Mouse (Mus musculus) cerebellum, postnatal 4 days (tissue): ENCODE measurements at regions not wholly inside any gene's neighbourhood (a gene's known extent, or its start where the extent isn't known, plus 50 kb on each side); places are given as distances from the start of the nearest gene placed in this dataset.
A peak's percentile ranks its signal among the peaks of the same experiment; 100 is the strongest.
"Not testable (repeated sequence)": the region's sequence is repeated elsewhere in the genome, so short reads cannot be mapped to it uniquely, and the experiment has no call there.

Experiments
- DNase-seq, 2 experiments: peaks; one replicate each; pipeline ENCODE4 v3.0.0; 2022; ENCODE audit warnings: low spot score in 2 of 2, mixed read lengths in 1 of 2

DNA sequence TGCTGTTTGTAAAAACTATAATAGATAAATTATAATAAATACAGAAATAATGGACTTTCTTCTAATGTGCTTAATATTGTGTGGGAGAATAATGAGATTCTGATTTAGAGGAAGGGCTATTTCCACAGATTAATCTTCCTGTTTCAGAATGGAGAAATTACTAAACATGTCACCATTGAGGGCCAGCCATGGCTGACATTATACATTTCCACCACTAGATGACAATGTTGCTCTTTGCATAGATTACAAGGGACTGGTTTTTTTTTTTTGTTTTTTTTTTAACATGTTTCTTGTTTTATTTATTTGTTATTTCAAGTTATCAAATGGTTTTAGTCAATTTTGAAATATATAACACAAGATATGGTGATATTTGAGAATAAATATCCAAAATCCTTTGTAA is 435.6 kb upstream of the Klhl1 start:
- DNase-seq = peak in 1 of 2 experiments; percentile 4

- no peak for DNase-seq
Observed at GRCm38 (mm10) chr14:96908737-96909136, 389.8 kb upstream of the Klhl1 start.

DNA sequence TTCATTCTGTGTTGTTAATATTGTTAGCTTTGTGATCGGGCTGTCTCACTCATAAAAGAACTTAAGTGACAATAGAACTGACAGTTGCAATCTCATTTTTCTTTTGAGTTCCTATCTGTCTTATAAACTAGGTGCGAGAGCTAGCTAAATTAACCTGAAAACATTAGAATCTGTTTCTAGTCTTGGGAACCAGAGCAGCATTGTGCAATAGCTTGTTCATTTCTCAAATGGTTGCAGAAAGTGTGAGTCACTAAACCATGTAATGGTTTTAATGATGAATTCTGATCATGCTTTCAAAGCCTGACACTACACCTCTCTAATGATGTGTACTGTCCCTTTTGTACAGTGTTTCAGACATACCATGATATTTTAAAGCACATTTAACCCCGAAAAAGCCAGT is 360.8 kb upstream of the Klhl1 start:
- DNase-seq = no peak

DNA sequence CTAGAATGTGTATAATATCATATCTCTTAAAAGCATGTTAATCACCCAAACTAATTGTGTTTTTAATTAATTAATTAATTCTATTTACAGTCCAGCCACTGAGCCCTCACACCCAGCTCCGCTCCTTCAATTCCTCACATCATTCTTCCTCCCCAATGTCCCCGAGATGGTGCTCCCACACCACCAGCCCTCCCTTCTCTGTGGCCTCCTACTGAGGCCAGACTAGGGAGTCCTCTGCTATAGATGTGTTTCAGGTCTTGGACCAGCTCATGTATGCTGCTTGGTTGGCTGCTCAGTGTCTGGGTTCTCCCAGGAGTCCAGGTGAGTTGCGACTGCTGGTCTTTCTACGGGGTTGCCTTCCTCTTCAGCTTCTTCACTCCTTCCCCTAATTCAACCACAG is 353.1 kb upstream of the Klhl1 start:
- no peak for DNase-seq

- no peak for DNase-seq
Observed at GRCm38 (mm10) chr14:96838910-96839309, 320.0 kb upstream of the Klhl1 start.

- DNase-seq = no peak
Observed at GRCm38 (mm10) chr14:96825083-96825482, 306.2 kb upstream of the Klhl1 start.

- DNase-seq = no peak
Observed at GRCm38 (mm10) chr14:96815665-96816064, 296.8 kb upstream of the Klhl1 start.

- DNase-seq = no peak
Observed at GRCm38 (mm10) chr14:96805284-96805683, 286.4 kb upstream of the Klhl1 start.

DNA sequence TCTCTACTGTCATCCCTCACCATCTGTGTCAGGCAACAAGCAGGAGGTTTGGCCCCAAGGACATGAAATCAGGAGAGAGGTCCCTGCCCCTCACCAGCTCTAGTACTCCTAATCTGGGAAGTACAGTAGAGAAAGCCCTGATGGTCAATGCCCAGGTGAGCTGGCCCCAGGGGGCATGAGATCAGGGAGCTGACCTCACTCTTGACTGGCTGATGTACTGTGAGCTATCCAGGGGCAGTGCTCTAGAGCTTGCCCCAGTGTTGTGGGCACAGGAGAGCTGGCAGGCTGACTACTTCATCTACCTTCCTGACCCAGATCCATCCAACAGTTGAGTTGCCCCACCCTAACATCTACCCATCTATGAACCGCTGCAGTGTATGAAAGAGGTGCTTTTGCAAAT is 275.9 kb upstream of the Klhl1 start:
- no peak for DNase-seq

GRCm38 (mm10) chr14:96787917-96788316 is 269.0 kb upstream of the Klhl1 start:
- no peak for DNase-seq

- no peak for DNase-seq
Observed at GRCm38 (mm10) chr14:96787286-96787685, 268.4 kb upstream of the Klhl1 start.

GRCm38 (mm10) chr14:96775801-96776200 is 256.9 kb upstream of the Klhl1 start:
- DNase-seq = no peak

DNA sequence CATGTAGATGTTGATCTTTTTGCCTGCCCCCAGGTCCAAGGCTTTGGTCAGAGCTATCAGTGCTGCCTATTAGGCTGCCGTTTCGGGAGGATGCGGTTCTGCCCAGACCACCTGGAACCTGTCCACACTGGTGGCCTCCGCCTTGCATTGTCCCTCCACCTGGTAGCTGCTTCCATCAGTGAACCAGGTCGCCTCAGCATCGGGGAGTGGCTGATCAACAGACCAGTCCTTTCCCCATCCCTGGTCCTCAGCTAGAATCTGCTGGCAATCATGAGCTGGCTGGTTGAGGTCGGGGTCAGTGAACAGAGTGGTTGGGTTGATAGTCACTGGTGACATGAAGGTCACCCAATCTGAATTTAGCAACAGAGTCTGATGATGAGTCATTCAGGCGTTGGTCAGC is 241.7 kb upstream of the Klhl1 start:
- DNase-seq = no peak

DNA sequence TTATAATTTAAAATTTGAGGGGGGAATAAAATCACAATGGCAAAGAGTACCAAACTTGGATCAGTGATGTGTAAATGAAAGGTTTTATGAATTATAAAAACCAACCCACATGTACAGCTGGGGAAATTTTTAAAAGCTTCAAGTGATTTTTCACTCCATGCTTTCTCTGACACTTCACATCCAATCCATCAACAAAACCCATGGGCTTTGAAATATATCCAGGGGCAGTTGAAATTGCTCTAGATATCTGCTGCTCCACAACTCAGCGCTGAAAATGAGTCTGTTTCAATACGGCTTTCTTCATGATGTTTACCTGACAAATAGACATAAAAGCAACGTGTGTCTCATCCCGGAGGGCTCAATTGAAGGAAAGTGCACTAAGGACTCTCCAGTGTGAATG is 214.3 kb upstream of the Klhl1 start:
- DNase-seq = no peak

DNA sequence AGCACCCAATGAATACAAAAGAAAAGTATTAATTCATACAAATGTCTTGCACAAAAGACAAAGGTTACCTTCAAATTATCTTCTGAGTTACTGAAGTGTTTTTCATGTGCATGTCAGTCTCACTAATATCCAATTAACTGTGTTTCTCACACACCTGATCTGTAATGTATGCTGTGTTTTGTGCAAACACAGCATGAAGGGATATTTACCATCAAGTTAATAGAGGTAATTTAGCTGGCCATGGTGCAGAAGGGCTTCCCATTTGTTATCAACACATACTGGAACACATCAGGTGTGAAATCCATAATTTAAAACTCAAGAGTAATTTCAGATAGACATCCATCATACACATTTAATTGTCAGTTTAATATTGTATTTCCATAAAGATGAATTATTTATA is 178.2 kb upstream of the Klhl1 start:
- no peak for DNase-seq

- no peak for DNase-seq
Observed at GRCm38 (mm10) chr14:96690923-96691322, 172.0 kb upstream of the Klhl1 start.

DNA sequence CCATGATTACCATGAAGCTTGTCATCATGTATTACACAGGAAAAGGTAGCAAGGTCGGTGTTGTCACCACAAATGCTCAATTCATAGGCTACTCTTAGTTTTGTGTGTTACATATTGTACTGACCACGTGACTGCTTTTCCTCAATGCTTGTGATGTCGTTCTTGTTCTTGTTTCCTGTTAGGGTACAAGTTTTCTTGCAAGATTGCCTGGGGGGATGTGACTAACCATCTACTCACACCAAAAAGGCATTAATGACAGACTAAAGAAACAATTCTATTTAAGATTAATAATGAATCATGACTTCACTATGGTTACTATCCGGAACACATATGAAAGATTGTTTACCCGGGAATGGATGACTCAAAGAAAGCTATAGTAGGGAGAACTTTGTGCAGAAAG is 165.0 kb upstream of the Klhl1 start:
- no peak for DNase-seq

DNA sequence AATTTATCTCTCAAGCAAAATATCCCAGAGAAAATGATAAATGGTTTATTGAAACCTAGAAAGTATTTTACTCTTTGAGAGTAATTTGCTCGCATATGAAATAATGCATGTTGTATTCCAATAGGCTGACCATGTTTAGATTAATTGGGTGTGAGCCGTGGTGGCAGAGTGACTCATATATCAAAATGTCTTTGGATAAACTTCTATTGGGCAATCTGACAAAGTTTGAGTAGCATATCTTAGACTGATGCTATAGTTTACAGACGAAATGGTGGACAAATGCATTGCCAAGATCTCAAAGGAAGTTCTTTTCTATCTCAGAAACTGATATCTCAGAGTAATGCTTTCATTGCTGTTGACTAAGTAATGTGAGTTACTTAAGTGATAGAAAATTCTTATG is 162.8 kb upstream of the Klhl1 start:
- no peak for DNase-seq

GRCm38 (mm10) chr14:96676213-96676612 is 157.3 kb upstream of the Klhl1 start:
- DNase-seq = no peak

DNA sequence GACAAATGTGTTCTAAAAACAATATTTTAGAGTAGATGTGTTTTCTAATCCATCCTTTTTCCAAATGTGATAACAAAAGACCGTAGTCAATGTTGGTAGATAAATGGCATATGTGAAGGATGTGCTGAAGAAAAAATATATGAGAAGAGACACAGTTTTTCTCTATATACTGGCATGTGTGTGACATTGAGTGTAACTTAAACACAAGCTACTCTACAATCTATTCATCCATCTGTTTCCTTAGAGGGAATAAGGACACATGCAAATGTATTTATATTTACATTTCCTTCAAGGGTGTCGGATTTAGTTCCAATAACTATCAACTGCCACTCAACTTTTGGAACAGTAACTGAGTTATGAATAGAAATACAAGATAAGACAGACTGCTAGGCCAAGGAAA is 149.7 kb upstream of the Klhl1 start:
- no peak for DNase-seq

DNA sequence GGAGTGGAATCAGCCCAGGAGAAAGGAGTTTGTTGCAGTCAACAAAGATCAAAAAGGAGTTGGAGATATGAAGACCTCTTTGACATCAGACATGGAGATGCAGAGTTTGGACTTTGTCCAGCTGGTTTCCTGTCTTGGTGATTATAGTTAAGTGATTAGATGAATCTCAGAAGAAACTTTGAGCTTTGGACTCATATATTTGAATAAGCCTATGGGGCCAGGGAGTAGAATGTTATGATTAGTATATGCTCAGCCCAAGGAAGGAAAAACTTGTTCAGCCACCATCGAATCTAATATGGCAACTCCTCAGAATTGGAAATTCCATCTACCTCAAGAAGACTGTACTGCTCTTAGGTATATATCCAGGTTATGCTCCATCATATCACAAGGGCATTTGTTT is 137.6 kb upstream of the Klhl1 start:
- no peak for DNase-seq

DNA sequence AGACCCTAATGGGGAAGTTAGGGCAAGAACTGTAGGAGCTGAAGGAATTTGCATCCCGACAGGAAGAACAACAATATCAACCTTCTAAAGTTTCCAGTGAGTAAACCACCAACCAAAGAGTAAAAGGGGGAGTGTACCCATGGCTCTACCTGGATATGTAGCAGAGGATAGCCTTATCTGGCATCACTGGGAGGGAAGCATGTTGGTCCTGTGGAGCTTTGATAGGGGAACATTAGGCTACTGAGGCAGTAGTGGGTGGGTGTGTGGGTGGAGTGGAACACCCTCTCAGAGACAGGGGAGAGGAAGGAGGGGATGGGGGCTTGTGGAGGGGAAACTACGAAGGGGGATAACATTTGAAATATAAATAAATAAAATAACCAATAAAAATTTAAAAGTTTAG is 111.4 kb upstream of the Klhl1 start:
- DNase-seq = no peak

DNA sequence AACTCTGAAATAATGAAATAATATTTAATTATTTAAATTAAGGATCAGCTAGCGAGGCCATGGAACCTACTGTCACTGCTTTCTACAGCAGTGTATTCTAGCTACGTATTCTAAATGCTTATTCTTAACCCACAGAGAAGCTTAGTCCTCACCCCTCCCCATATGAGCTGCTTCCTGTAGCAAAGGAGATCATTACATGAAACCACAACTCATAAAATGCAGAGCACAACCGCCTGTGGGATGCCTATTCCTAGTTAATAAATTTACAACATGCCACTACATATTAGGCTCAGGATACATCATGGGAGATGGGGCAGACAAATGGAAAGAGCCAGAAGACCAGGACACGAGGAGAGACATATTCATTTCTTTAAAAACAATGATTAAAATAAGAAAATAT is 87.8 kb upstream of the Klhl1 start:
- DNase-seq = no peak

GRCm38 (mm10) chr14:96601092-96601491 is 82.2 kb upstream of the Klhl1 start:
- DNase-seq = not testable (repeated sequence)

GRCm38 (mm10) chr14:96592051-96592450 is 73.1 kb upstream of the Klhl1 start:
- no peak for DNase-seq
